Mouse (Mus musculus): ENCODE data around the gene Nlrp4b.
"Not testable (repeated sequence)": the region's sequence is repeated elsewhere in the genome, so short reads cannot be mapped to it uniquely, and the experiment has no call there.

The Nlrp4b gene

DNA sequence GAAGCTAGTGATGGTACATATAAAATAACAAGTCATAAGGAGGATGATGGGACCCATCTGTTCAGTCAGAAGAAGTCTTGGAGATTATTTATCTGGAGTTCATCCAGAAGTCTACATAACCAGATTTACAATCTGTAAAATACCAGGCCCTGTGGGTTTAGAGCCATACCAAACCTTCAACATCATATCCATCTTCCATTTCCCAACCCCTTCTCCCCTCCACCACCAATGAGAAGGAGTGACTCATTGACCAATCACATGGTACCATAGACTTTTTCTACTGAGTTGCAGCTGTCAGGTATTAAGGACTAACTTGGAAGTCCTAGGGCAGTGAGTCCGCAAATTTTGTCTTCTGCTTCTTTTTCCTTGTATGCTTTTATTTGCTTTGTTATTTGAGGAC is at the start of gene Nlrp4b:
Gene Nlrp4b (plus strand): TSS at position 301 of the 400 bp plus-strand sequence.
- DNase-seq: no peak

DNA sequence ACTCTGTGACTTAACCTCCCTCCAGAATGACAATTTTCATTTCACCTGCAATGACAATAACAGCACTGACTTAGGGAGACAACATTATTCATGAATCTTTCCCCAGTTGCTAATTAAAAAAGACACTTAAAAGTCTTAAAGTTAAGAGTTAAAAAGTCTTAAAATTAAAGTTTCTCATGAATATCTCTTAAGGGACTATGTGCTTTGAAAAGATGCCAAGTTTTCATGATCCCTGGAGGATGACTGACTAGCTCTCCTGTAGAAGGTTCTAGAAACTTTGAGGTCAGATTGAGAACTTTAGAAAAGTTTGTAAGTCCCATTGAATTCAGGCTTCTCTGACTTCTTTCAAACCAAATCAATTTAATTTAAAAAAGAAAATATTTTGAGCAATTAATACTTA is 66.7 kb downstream of the Nlrp4b start, which contains the start of gene Vmn1r71:
Gene Vmn1r71 (minus strand): TSS at position 101 of the 400 bp plus-strand sequence.
- DNase-seq: no peak

DNA sequence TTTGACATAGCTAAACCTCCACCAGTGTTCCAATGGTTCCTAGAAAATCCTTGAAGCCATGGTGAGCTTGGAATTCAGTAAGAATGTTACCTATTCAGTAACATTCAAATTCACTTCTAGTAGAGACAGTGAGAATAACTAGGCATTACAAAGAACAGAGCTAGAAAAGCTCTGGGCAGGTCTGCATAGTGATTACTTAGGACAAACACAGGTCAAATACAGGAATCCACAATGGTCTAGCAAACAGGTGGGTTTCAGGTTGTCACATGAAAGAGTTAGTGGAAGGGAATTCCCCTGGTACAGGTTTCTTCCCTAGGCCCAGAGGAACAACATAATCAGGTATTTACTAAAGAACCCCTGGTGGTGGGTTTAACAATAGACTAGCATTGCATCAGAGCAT is 70.0 kb downstream of the Nlrp4b start:
- DNase-seq: not testable (repeated sequence)

Data from cerebellum, adult 8-10 months (tissue).